Mouse (Mus musculus) ES-E14 (cell line): ENCODE results near the gene Pabpn1. TPM values are rescaled to one million over a fixed set of nuclear protein-coding genes. Genes with fewer than 3 reads are reported as not detected.

ENCODE experiments used
- DNase-seq: peaks from one replicate; pipeline ENCODE4 v3.0.0-alpha.2; 2013; ENCODE audit warnings: low read depth, low spot score
- H3K27ac ChIP-seq: 2 replicates; pipeline ENCODE4 v1.5.1; 2012; ENCODE audit warnings: low read depth, mild to moderate bottlenecking, low read length, moderate library complexity, mixed read lengths; ENCODE audit not compliant: poor library complexity, insufficient read depth, severe bottlenecking
- H3K36me3 ChIP-seq: 2 replicates; pipeline ENCODE4 v1.6.1; 2012; ENCODE audit warnings: mild to moderate bottlenecking, low read length, moderate library complexity, mixed read lengths; ENCODE audit not compliant: control insufficient read depth, poor library complexity, insufficient read depth, severe bottlenecking
- H3K4me1 ChIP-seq, 2 experiments: fragments of 150-350 bp in 1 of 2; sonication (generic) in 1 of 2; 2 replicates each; pipeline ENCODE4 v1.6.1; 2012; ENCODE audit warnings: low read length in 2 of 2, mild to moderate bottlenecking in 1 of 2, mixed read lengths in 1 of 2; ENCODE audit not compliant: control insufficient read depth in 2 of 2, insufficient read depth in 2 of 2, poor library complexity in 1 of 2
- H3K4me3 ChIP-seq, 2 experiments: fragments of 150-350 bp in 1 of 2; sonication (generic) in 1 of 2; 2 replicates each; pipeline ENCODE4 v1.5.1; 2012; ENCODE audit warnings: low read length in 2 of 2, low read depth in 1 of 2, mild to moderate bottlenecking in 1 of 2, mixed read lengths in 1 of 2; ENCODE audit not compliant: insufficient read depth in 1 of 2, poor library complexity in 1 of 2, severe bottlenecking in 1 of 2
- H3K9ac ChIP-seq: 2 replicates; pipeline ENCODE4 v1.6.1; 2012; ENCODE audit warnings: low read depth, mild to moderate bottlenecking, low read length, mixed read lengths; ENCODE audit not compliant: poor library complexity, insufficient read depth, severe bottlenecking
- H3K9me3 ChIP-seq: fragments of 150-350 bp; sonication (generic); 2 replicates; pipeline ENCODE4 v1.6.1; 2012; ENCODE audit warnings: low read depth, mild to moderate bottlenecking, low read length; ENCODE audit not compliant: control insufficient read depth, insufficient read depth
- CHD2 ChIP-seq: IDR thresholded peaks from 2 replicates; pipeline ENCODE4 v1.6.1; 2014; ENCODE audit warnings: mild to moderate bottlenecking, low read depth, low read length, inconsistent platforms
- HCFC1 ChIP-seq: IDR thresholded peaks from 2 replicates; pipeline ENCODE4 v1.6.1; 2012; ENCODE audit warnings: low read length, inconsistent platforms, borderline replicate concordance; ENCODE audit not compliant: insufficient read depth
- MAFK ChIP-seq: IDR thresholded peaks from 2 replicates; pipeline ENCODE4 v1.6.1; 2014; ENCODE audit warnings: mild to moderate bottlenecking, low read depth, low read length, inconsistent platforms; ENCODE audit not compliant: insufficient read depth
- ZC3H11A ChIP-seq: IDR thresholded peaks from 2 replicates; pipeline ENCODE4 v1.6.1; 2012; ENCODE audit warnings: low read depth, mild to moderate bottlenecking, inconsistent platforms, low read length, borderline replicate concordance
- ZNF384 ChIP-seq: IDR thresholded peaks from 2 replicates; pipeline ENCODE4 v1.6.1; 2012; ENCODE audit warnings: low read depth, low read length, inconsistent platforms
- in situ Hi-C, 2 experiments: fragments of 600-800 bp; cut with MboI; formaldehyde crosslinking; loops; one replicate each; pipeline ENCODE4 v1.15.1; 2025; ENCODE audit warnings: low sequenced_read_pairs in 2 of 2, inconsistent platforms in 1 of 2; ENCODE audit not compliant: unreplicated experiment in 2 of 2
- total RNA-seq: library from RNA; depleted of rRNA; stranded (reverse); fragments of 300-350 nt; gene quantifications from 2 replicates; pipeline ENCODE4 v1.2.3, GENCODE M21; 2012

Gene Pabpn1
- total RNA-seq, 1 experiment, result 76.8 TPM

- DNase-seq, result no peak
- TF ChIP-seq CHD2 (no peak), HCFC1 (no peak), MAFK (no peak), ZC3H11A (no peak), ZNF384 (no peak)
- H3K4me3 ChIP-seq, result no peak overlapping the region
- 0 out of 4 replicates have a peak, but pooled peaks cover 0 to 2% of the 10 kb centered on the region in 2 experiments for H3K4me1 ChIP-seq
- H3K27ac ChIP-seq, result no peak overlapping the region
- in situ Hi-C loops, result no loop called here
- H3K9me3 ChIP-seq, result no peaks in the 10 kb centered on the region
- H3K36me3 ChIP-seq, result no peaks in the 10 kb centered on the region
- H3K9ac ChIP-seq, result no peak overlapping the region
These were observed 26.0 kb upstream of the Pabpn1 start for GRCm38 (mm10) chr14:54866268-54866667.

- DNase-seq, result no peak
- Histone ChIP-seq H3K9ac (no peak overlapping the region), H3K36me3 (no peaks in the 10 kb centered on the region), H3K4me1 (0 out of 4 replicates have a peak, but pooled peaks cover 0 to 2% of the 10 kb centered on the region in 2 experiments), H3K27ac (no peak overlapping the region), H3K9me3 (no peaks in the 10 kb centered on the region), H3K4me3 (no peak overlapping the region; a peak in 1 of 4 replicates)
- TF ChIP-seq ZNF384 (no peak), ZC3H11A (0 out of 2 replicates have a peak, but pooled peaks have one; percentile 32)
- in situ Hi-C loops, result no loop called here
These were observed 25.4 kb upstream of the Pabpn1 start for GRCm38 (mm10) chr14:54866936-54867335.

DNA sequence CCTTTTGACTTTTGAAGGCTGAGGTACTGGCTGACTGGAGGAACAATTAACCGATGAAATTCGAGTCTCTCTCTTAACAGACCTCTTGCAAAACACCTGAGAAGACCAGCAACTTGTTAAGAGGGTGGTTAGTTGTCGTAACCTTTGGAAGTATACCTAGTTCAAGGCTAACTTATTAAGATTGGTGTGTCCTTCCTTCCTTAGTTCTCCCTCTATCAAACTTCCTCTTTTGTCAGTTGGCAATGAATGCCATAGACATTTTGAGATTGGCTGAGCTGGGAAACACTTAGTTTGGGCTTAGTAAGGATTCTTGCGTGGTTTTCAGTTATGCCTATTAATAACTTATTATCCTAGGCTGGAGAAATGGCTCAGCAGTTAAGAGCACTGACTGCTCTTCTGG is 24.3 kb upstream of the Pabpn1 start:
- no peak overlapping the region for H3K27ac ChIP-seq
- TF ChIP-seq HCFC1, result no peak
- TF ChIP-seq ZNF384, result no peak
- TF ChIP-seq ZC3H11A, result no peak
- TF ChIP-seq CHD2, result no peak
- no peak for TF ChIP-seq MAFK
- no peak overlapping the region for H3K4me3 ChIP-seq
- H3K36me3 ChIP-seq, result no peaks in the 10 kb centered on the region
- 0 out of 4 replicates have a peak, but pooled peaks cover 0 to 2% of the 10 kb centered on the region in 2 experiments for H3K4me1 ChIP-seq
- DNase-seq, result no peak
- H3K9ac ChIP-seq, result no peak overlapping the region
- no peaks in the 10 kb centered on the region for H3K9me3 ChIP-seq
- in situ Hi-C loops, result no loop called here

DNA sequence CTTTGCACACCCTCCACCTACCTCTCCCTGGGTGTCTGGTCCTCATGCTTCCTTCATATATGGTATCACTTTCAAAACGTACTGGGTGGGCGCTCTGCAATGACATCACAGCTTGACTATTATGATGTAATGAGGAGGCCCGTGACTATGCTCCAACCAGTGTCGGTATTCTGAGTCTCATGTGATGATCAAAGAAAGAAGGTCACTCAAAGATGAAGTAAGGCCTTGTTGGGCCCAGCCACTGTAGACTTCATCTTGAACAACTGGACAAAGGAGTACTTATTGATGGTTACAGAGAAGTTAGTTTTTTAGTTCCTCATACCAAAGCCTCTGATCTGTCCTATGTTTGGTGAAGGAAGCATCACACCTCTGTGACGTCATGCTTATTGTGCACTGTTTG is 21.4 kb upstream of the Pabpn1 start, which contains the start of gene Homez:
TSS of gene Homez (minus strand) at position 101 of the 400 bp plus-strand sequence.
- TF ChIP-seq MAFK, result no peak
- no peak for TF ChIP-seq CHD2
- no peak for TF ChIP-seq HCFC1
- no peak for TF ChIP-seq ZC3H11A
- no peak for TF ChIP-seq ZNF384
- H3K9me3 ChIP-seq, result no peaks in the 10 kb centered on the region
- no peak within 1 kb of the TSS for H3K27ac ChIP-seq
- no peak within 1 kb of the TSS for H3K9ac ChIP-seq
- peaks cover 2 to 3% of the 10 kb centered on the region in 2 experiments; a peak in 2 of 4 replicates for H3K4me1 ChIP-seq
- in situ Hi-C loops, result no loop called here
- no peak for DNase-seq
- no peak within 1 kb of the TSS for H3K4me3 ChIP-seq
- H3K36me3 ChIP-seq, result no peaks in the 10 kb centered on the region

DNA sequence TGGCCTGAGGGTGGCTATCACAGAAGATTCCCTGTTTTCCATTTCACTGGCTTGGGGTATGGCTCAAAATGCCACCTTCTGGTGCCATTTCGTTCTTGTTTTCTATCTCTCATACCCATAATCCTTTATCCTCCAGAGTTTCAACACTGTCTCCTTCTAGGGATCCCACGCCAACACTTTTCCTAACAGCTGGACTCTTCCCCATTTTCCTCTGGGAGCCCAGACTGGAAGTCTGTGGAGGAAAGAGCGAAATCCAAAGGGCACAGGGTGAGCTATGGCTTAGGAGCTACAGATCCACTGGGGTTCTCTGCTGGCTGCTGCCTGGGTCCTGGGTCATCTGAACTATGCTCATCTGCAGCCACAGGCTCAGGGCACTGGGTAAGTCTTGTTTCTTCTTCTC is 18.1 kb upstream of the Pabpn1 start:
- in situ Hi-C loops, result no loop called here
- H3K9ac ChIP-seq, result no peak overlapping the region
- TF ChIP-seq CHD2 (no peak), HCFC1 (no peak), ZNF384 (no peak), ZC3H11A (no peak), MAFK (no peak)
- no peaks in the 10 kb centered on the region for H3K36me3 ChIP-seq
- H3K4me1 ChIP-seq, result peaks cover 0 to 3% of the 10 kb centered on the region in 2 experiments; a peak in 2 of 4 replicates
- no peaks in the 10 kb centered on the region for H3K9me3 ChIP-seq
- H3K27ac ChIP-seq, result no peak overlapping the region
- H3K4me3 ChIP-seq, result no peak overlapping the region
- DNase-seq, result no peak
